Mouse (Mus musculus) CH12.LX (cell line): ENCODE measurements at regions not wholly inside any gene's neighbourhood (a gene's known extent, or its start where the extent isn't known, plus 50 kb on each side); places are given as distances from the start of the nearest gene placed in this dataset.

Experiments used
- DNase-seq: peaks from one replicate; pipeline ENCODE4 v3.0.0-alpha.2; 2013; ENCODE audit errors: extremely low read depth
- H3K27ac ChIP-seq: 2 replicates; pipeline ENCODE4 v1.5.1; 2012; ENCODE audit warnings: low read depth, mild to moderate bottlenecking, control low read depth, moderate library complexity; ENCODE audit not compliant: insufficient read depth
- H3K27me3 ChIP-seq: replicated peaks from 2 replicates; pipeline ENCODE3; 2012; ENCODE audit warnings: inconsistent platforms
- H3K36me3 ChIP-seq, 2 experiments: replicated peaks in 1 of 2; 2 replicates each; pipeline versions ENCODE3 to v1.6.1; 2012; ENCODE audit warnings: inconsistent platforms in 1 of 2, low read length in 1 of 2, mild to moderate bottlenecking in 1 of 2, mixed read lengths in 1 of 2, moderate library complexity in 1 of 2; ENCODE audit not compliant: control insufficient read depth in 1 of 2, insufficient read depth in 1 of 2
- H3K4me1 ChIP-seq, 2 experiments: 2 replicates each; pipeline ENCODE4 v1.6.1; 2012; ENCODE audit warnings: inconsistent platforms in 1 of 2, moderate library complexity in 1 of 2; ENCODE audit not compliant: insufficient read depth in 2 of 2, control insufficient read depth in 1 of 2
- H3K4me2 ChIP-seq: 2 replicates; pipeline ENCODE4 v1.6.1; 2012; ENCODE audit warnings: low read depth, mild to moderate bottlenecking, control low read depth; ENCODE audit not compliant: poor library complexity, insufficient read depth, severe bottlenecking
- H3K4me3 ChIP-seq, 3 experiments: fragments of 150-350 bp in 1 of 3; sonication (generic) in 1 of 3; replicated peaks in 1 of 3; 2 replicates each; pipeline versions ENCODE3 to v1.5.1; 2011 to 2012; ENCODE audit warnings: low read depth in 2 of 3, low read length in 2 of 3, mild to moderate bottlenecking in 2 of 3, moderate library complexity in 2 of 3, control low read depth in 1 of 3, improper control_type of control experiment in 1 of 3, inconsistent platforms in 1 of 3, mixed read lengths in 1 of 3; ENCODE audit not compliant: poor library complexity in 1 of 3
- H3K79me2 ChIP-seq: replicated peaks from 2 replicates; pipeline ENCODE4 v1.6.1; 2012; ENCODE audit warnings: mild to moderate bottlenecking, moderate library complexity; ENCODE audit not compliant: control insufficient read depth, poor library complexity, insufficient read depth, severe bottlenecking; ENCODE audit errors: extremely low read depth
- H3K9ac ChIP-seq: 2 replicates; pipeline ENCODE4 v1.6.1; 2012; ENCODE audit warnings: low read depth, mild to moderate bottlenecking, control low read depth, moderate library complexity; ENCODE audit not compliant: insufficient read depth
- H3K9me3 ChIP-seq: replicated peaks from 2 replicates; pipeline ENCODE3; 2012; ENCODE audit warnings: low read length, inconsistent platforms, mixed read lengths
- CHD1 ChIP-seq: IDR thresholded peaks from 2 replicates; pipeline ENCODE4 v1.6.1; 2012; ENCODE audit warnings: low read depth, low read length, improper control_type of control experiment, inconsistent platforms
- ELF1 ChIP-seq: IDR thresholded peaks from 2 replicates; pipeline ENCODE4 v1.6.1; 2014; ENCODE audit warnings: low read depth, mild to moderate bottlenecking, inconsistent platforms, low read length, improper control_type of control experiment
- MAX ChIP-seq: IDR thresholded peaks from 2 replicates; pipeline ENCODE4 v1.6.1; 2011; ENCODE audit warnings: low read length, improper control_type of control experiment
- MAZ ChIP-seq: IDR thresholded peaks from 2 replicates; pipeline ENCODE4 v1.6.1; 2012; ENCODE audit warnings: low read depth, mild to moderate bottlenecking, inconsistent platforms, low read length, improper control_type of control experiment, moderate library complexity
- MEF2A ChIP-seq: IDR thresholded peaks from 2 replicates; pipeline ENCODE4 v1.6.1; 2014; ENCODE audit warnings: low read depth, mild to moderate bottlenecking, inconsistent platforms, low read length, improper control_type of control experiment, borderline replicate concordance
- NELFE ChIP-seq: IDR thresholded peaks from 2 replicates; pipeline ENCODE4 v1.6.1; 2011; ENCODE audit warnings: low read depth, low read length, improper control_type of control experiment
- NRF1 ChIP-seq: IDR thresholded peaks from 2 replicates; pipeline ENCODE4 v1.6.1; 2014; ENCODE audit warnings: low read depth, mild to moderate bottlenecking, inconsistent platforms, low read length, improper control_type of control experiment, moderate library complexity
- PAX5 ChIP-seq: IDR thresholded peaks from 2 replicates; pipeline ENCODE4 v1.6.1; 2012; ENCODE audit warnings: low read length, inconsistent platforms, mixed read lengths
- POLR2A ChIP-seq: IDR thresholded peaks from 2 replicates; pipeline ENCODE4 v1.6.1; 2011; ENCODE audit warnings: low read depth, mild to moderate bottlenecking, improper control_type of control experiment, low read length
- POLR2AphosphoS2 ChIP-seq: IDR thresholded peaks from 2 replicates; pipeline ENCODE4 v1.6.1; 2011; ENCODE audit warnings: low read depth, low read length, improper control_type of control experiment
- RAD21 ChIP-seq: IDR thresholded peaks from 2 replicates; pipeline ENCODE4 v1.6.1; 2011; ENCODE audit warnings: low read depth, mild to moderate bottlenecking, low read length, improper control_type of control experiment, moderate library complexity
- RCOR1 ChIP-seq: conservative IDR thresholded peaks from 2 replicates; pipeline ENCODE4 v1.6.1; 2012; ENCODE audit warnings: low read depth, mild to moderate bottlenecking, inconsistent platforms, low read length, improper control_type of control experiment
- SIN3A ChIP-seq: IDR thresholded peaks from 2 replicates; pipeline ENCODE4 v1.6.1; 2012; ENCODE audit warnings: low read length, improper control_type of control experiment, inconsistent platforms
- SMC3 ChIP-seq: IDR thresholded peaks from 2 replicates; pipeline ENCODE4 v1.6.1; 2011; ENCODE audit warnings: low read depth, low read length, improper control_type of control experiment
- TCF12 ChIP-seq: IDR thresholded peaks from 2 replicates; pipeline ENCODE4 v1.6.1; 2014; ENCODE audit warnings: low read depth, mild to moderate bottlenecking, inconsistent platforms, low read length, improper control_type of control experiment
- USF1 ChIP-seq: IDR thresholded peaks from 2 replicates; pipeline ENCODE4 v1.6.1; 2014; ENCODE audit warnings: low read depth, mild to moderate bottlenecking, inconsistent platforms, low read length, improper control_type of control experiment
- USF2 ChIP-seq: conservative IDR thresholded peaks from 2 replicates; pipeline ENCODE4 v1.6.1; 2011; ENCODE audit warnings: low read depth, low read length, improper control_type of control experiment
- ZC3H11A ChIP-seq: IDR thresholded peaks from 2 replicates; pipeline ENCODE4 v1.6.1; 2012; ENCODE audit warnings: low read depth, mild to moderate bottlenecking, inconsistent platforms, low read length, improper control_type of control experiment
- ZMIZ1 ChIP-seq: IDR thresholded peaks from 2 replicates; pipeline ENCODE4 v1.6.1; 2012; ENCODE audit warnings: low read depth, mild to moderate bottlenecking, inconsistent platforms, low read length, improper control_type of control experiment
- ZNF384 ChIP-seq: IDR thresholded peaks from 2 replicates; pipeline ENCODE4 v1.6.1; 2012; ENCODE audit warnings: low read depth, low read length, improper control_type of control experiment, inconsistent platforms
- dilution Hi-C: fragments of 300-500 bp; cut with MboI; formaldehyde crosslinking; loops from 2 replicates; pipeline ENCODE4 v1.14.3; 2020; ENCODE audit warnings: low sequenced_read_pairs; ENCODE audit not compliant: extremely low pct_unique_long_range_greater_than_20kb, extremely low pct_ligation_motif_present
- in situ Hi-C: fragments of 300-500 bp; cut with MboI; formaldehyde crosslinking; loops from 3 replicates; pipeline ENCODE4 v1.14.3; 2019; ENCODE audit warnings: low sequenced_read_pairs, low pct_ligation_motif_present, low pct_unique_long_range_greater_than_20kb, mixed read lengths

DNA sequence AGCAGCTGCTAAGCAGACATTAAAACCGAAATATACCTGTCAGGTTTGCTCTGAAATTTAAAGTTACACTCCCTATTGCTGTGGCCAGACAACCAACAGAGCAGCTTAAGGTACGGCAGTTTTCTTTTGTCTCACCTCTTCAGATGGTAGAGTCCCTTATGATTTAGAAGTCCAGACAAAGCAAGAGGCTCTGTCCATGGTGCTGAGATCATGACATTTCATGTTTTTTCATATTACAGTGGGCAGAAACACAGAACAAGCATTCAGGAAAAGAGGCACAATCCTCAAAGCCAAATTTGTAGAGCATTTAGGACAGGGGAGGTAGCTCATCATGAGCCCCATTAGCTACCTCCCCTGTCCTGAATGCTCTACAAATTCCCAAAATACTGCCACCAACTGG is 620.0 kb downstream of the Dnah5 start:
- dilution Hi-C loops, result no loop called here
- no peak for DNase-seq

GRCm38 (mm10) chr15:28834831-28835230 is 631.3 kb downstream of the Dnah5 start:
- no peaks in the 10 kb centered on the region for H3K27me3 ChIP-seq
- no peak for DNase-seq
- in situ Hi-C loops (no loop called here), dilution Hi-C loops (no loop called here)
- H3K4me1 ChIP-seq, result no peaks in the 10 kb centered on the region
- H3K9me3 ChIP-seq, result peaks cover 26% of the 10 kb centered on the region
- no peaks in the 10 kb centered on the region for H3K79me2 ChIP-seq
- H3K4me3 ChIP-seq, result no peak overlapping the region
- H3K4me2 ChIP-seq, result no peak overlapping the region
- H3K9ac ChIP-seq, result no peak overlapping the region
- no peak overlapping the region for H3K27ac ChIP-seq
- TF ChIP-seq USF1, result no peak
- H3K36me3 ChIP-seq, result no peaks in the 10 kb centered on the region

More for the DNA sequence above, 620.0 kb downstream of the Dnah5 start:
- Histone ChIP-seq H3K27me3 (no peaks in the 10 kb centered on the region), H3K9me3 (peaks cover 32% of the 10 kb centered on the region), H3K4me1 (no peaks in the 10 kb centered on the region), H3K4me2 (no peak overlapping the region), H3K9ac (no peak overlapping the region)
- TF ChIP-seq SMC3, result no peak
- TF ChIP-seq PAX5, result no peak
- no peak for TF ChIP-seq NRF1
- TF ChIP-seq USF2, result no peak
- no peak for TF ChIP-seq MAX
- TF ChIP-seq RCOR1, result no peak
- no peak for TF ChIP-seq TCF12
- no peak for TF ChIP-seq POLR2AphosphoS2
- TF ChIP-seq, all 38 proteins: peak for 0
- no peaks in the 10 kb centered on the region for H3K79me2 ChIP-seq
- H3K27ac ChIP-seq, result no peak overlapping the region
- H3K4me3 ChIP-seq, result no peak overlapping the region
- in situ Hi-C loops, result no loop called here
- H3K36me3 ChIP-seq, result no peaks in the 10 kb centered on the region

GRCm38 (mm10) chr15:28840322-28840721 is 636.8 kb downstream of the Dnah5 start:
- no peaks in the 10 kb centered on the region for H3K36me3 ChIP-seq
- H3K9me3 ChIP-seq, result peaks cover 27% of the 10 kb centered on the region
- no peaks in the 10 kb centered on the region for H3K4me1 ChIP-seq
- in situ Hi-C loops (no loop called here), dilution Hi-C loops (no loop called here)
- H3K4me2 ChIP-seq, result no peak overlapping the region
- H3K27me3 ChIP-seq, result no peaks in the 10 kb centered on the region
- H3K79me2 ChIP-seq, result no peaks in the 10 kb centered on the region
- H3K4me3 ChIP-seq, result no peak overlapping the region
- DNase-seq, result no peak
- H3K27ac ChIP-seq, result no peak overlapping the region
- H3K9ac ChIP-seq, result no peak overlapping the region
- no peak for TF ChIP-seq NELFE
- TF ChIP-seq MAX, result no peak
- no peak for TF ChIP-seq MAZ
- TF ChIP-seq CHD1, result no peak
- no peak for TF ChIP-seq PAX5
- no peak for TF ChIP-seq ELF1
- TF ChIP-seq MEF2A, result no peak
- TF ChIP-seq ZMIZ1, result no peak
- no peak for TF ChIP-seq SIN3A
- no peak for TF ChIP-seq POLR2A
- TF ChIP-seq ZNF384, result no peak
- TF ChIP-seq RAD21, result no peak
- no peak for TF ChIP-seq ZC3H11A
